Mouse (Mus musculus) limb, embryonic 14.5 days (tissue): ENCODE data around the gene Atf3. TPM values are rescaled to one million over a fixed set of nuclear protein-coding genes. Genes with fewer than 3 reads are reported as not detected.

Experiments
- ATAC-seq: fragments of 200-750 bp; cut with Nextera tagmentation; 2 replicates; pipeline ENCODE4 v1.8.0; 2017; ENCODE audit warnings: low read depth, moderate number of reproducible peaks, moderate TSS enrichment; ENCODE audit not compliant: low FRiP score
- DNase-seq: peaks from one replicate; pipeline ENCODE4 v3.0.0-alpha.2; 2015; ENCODE audit warnings: low spot score
- H3K27ac ChIP-seq: fragments of 300-500 bp; sonication (generic); replicated peaks from 2 replicates; pipeline ENCODE4 v1.5.1; 2014; ENCODE audit warnings: low read depth, mild to moderate bottlenecking, low read length, moderate library complexity, mixed read lengths
- H3K27me3 ChIP-seq: fragments of 300-500 bp; sonication (generic); 2 replicates; pipeline ENCODE4 v1.6.1; 2014; ENCODE audit warnings: low read length, mixed read lengths; ENCODE audit not compliant: control insufficient read depth, insufficient read depth
- H3K36me3 ChIP-seq: fragments of 300-500 bp; sonication (generic); 2 replicates; pipeline ENCODE4 v1.6.1; 2014; ENCODE audit warnings: mild to moderate bottlenecking, low read length, moderate library complexity, mixed read lengths; ENCODE audit not compliant: control insufficient read depth, insufficient read depth
- H3K4me1 ChIP-seq: fragments of 300-500 bp; sonication (generic); 2 replicates; pipeline ENCODE4 v1.6.1; 2014; ENCODE audit warnings: antibody characterized with exemption, low read length, mixed read lengths; ENCODE audit not compliant: control insufficient read depth, insufficient read depth
- H3K4me2 ChIP-seq: fragments of 300-500 bp; sonication (generic); replicated peaks from 2 replicates; pipeline ENCODE4 v1.6.1; 2014; ENCODE audit warnings: low read depth, mild to moderate bottlenecking, low read length, moderate library complexity; ENCODE audit not compliant: severe bottlenecking
- H3K4me3 ChIP-seq: fragments of 300-500 bp; sonication (generic); replicated peaks from 2 replicates; pipeline ENCODE4 v1.5.1; 2014; ENCODE audit warnings: low read length
- H3K9ac ChIP-seq: fragments of 300-500 bp; sonication (generic); 2 replicates; pipeline ENCODE4 v1.6.1; 2014; ENCODE audit warnings: mild to moderate bottlenecking, low read depth, low read length, moderate library complexity; ENCODE audit not compliant: severe bottlenecking
- H3K9me3 ChIP-seq: fragments of 300-500 bp; sonication (generic); 2 replicates; pipeline ENCODE4 v1.6.1; 2016; ENCODE audit warnings: low read length; ENCODE audit not compliant: control insufficient read depth
- POLR2A ChIP-seq: fragments of 200-500 bp; IDR thresholded peaks from 2 replicates; pipeline ENCODE4 v1.8.0; 2012; ENCODE audit warnings: inconsistent platforms, mild to moderate bottlenecking, moderate library complexity, borderline replicate concordance; ENCODE audit not compliant: insufficient read depth, insufficient read length; ENCODE audit errors: extremely low read depth
- WGBS: fragments of 180-500 bp; shearing (Covaris S2); extraction: QIAGEN DNeasy Blood & Tissue Kit; methylation state at CpG from one replicate; pipeline ENCODE4 v1.1.7; 2014; 5-methylcytosine and 5-hydroxymethylcytosine counted together
- polyA plus RNA-seq, 2 experiments: library from polyadenylated mRNA; depleted of rRNA in 1 of 2; stranded (reverse) in 1 of 2; unstranded in 1 of 2; fragments of >200 nt; fragmentation: Nextera tagmentation in 1 of 2; extraction: Ambion mirVana in 1 of 2; gene quantifications; 2 replicates each; pipeline versions ENCODE4 v1.2.1 to v1.2.3; 2012 to 2014

Atf3 gene
- polyA plus RNA-seq, 2 experiments: 5.0 to 5.9 TPM

- no peaks in the 10 kb centered on the region for H3K36me3 ChIP-seq
- no peak for TF ChIP-seq POLR2A
- 28% methylated on average over 19 of the region's 19 CpGs for WGBS
- no peak overlapping the region for H3K27ac ChIP-seq
- H3K4me1 ChIP-seq: 0 out of 2 replicates have a peak, but pooled peaks cover 4% of the 10 kb centered on the region
- no peaks in the 10 kb centered on the region for H3K27me3 ChIP-seq
- H3K4me2 ChIP-seq: no peak overlapping the region
- H3K4me3 ChIP-seq: no peak overlapping the region
- DNase-seq (no peak), ATAC-seq (no peak)
- no peaks in the 10 kb centered on the region for H3K9me3 ChIP-seq
- no peak overlapping the region for H3K9ac ChIP-seq
These were observed 1.8 kb downstream of the Atf3 start for GRCm38 (mm10) chr1:191215776-191216661.

DNA sequence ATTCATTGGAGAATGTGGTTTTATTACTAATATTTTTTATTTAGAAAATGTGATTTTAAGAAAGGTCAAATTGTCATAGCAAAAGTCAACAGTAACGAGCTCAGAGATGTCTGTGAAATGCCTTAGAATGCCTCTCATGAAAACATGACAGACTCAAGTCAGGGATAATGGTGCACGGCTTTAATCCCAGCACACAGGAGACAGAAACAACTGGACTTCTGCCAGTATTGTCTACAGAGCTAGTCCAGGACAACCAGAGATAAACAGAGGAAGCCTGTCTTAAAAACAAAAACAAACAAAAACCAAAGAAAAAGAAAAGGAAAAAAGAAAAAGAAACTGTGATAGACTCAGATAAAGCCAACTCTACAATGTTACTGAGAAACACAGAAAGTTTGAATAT is 6.7 kb downstream of the Atf3 start:
- DNase-seq (no peak), ATAC-seq (no peak)
- Histone ChIP-seq H3K4me2 (no peak overlapping the region), H3K4me3 (no peak overlapping the region), H3K27me3 (no peaks in the 10 kb centered on the region), H3K9ac (no peak overlapping the region), H3K4me1 (no peaks in the 10 kb centered on the region), H3K27ac (no peak overlapping the region), H3K9me3 (no peaks in the 10 kb centered on the region), H3K36me3 (no peaks in the 10 kb centered on the region)
- no peak for TF ChIP-seq POLR2A
- 61% methylated on average over 2 of the region's 2 CpGs for WGBS

- TF ChIP-seq POLR2A: no peak
- ATAC-seq (no peak), DNase-seq (no peak)
- Histone ChIP-seq H3K4me1 (no peaks in the 10 kb centered on the region), H3K9me3 (no peaks in the 10 kb centered on the region), H3K36me3 (no peaks in the 10 kb centered on the region), H3K4me3 (no peak overlapping the region), H3K4me2 (no peak overlapping the region), H3K27ac (no peak overlapping the region), H3K27me3 (no peaks in the 10 kb centered on the region), H3K9ac (no peak overlapping the region)
- 89% methylated on average over 5 of the region's 5 CpGs for WGBS
These were observed 12.0 kb downstream of the Atf3 start for GRCm38 (mm10) chr1:191205791-191206190.

GRCm38 (mm10) chr1:191204876-191205275 is 13.0 kb downstream of the Atf3 start:
- Histone ChIP-seq H3K36me3 (no peaks in the 10 kb centered on the region), H3K27me3 (no peaks in the 10 kb centered on the region), H3K9me3 (no peaks in the 10 kb centered on the region), H3K4me3 (no peak overlapping the region), H3K4me2 (no peak overlapping the region), H3K4me1 (no peaks in the 10 kb centered on the region), H3K9ac (no peak overlapping the region), H3K27ac (no peak overlapping the region)
- ATAC-seq: no peak
- DNase-seq: no peak
- 65% methylated on average over 5 of the region's 5 CpGs for WGBS
- TF ChIP-seq POLR2A: no peak

DNA sequence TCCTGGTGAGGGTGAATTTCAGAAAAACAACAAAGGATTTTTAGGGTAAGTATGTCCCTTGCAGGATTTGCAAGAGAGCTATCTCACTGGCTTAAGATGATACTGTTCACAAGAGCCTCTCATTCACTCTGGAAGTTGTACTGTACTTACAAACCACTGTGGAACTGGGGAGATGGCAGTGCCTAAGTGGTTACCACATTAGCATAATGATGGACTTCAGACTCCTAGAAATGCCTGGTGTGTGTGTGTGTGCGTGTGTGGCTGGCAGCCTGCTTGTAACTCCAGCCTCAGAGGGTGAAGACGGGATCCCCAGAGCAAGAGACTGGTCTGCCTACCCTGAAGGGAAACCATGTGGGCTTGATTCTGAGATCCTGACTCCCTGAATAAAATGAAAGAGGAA is 14.3 kb downstream of the Atf3 start:
- Histone ChIP-seq H3K9me3 (no peaks in the 10 kb centered on the region), H3K27ac (no peak overlapping the region), H3K9ac (no peak overlapping the region), H3K4me1 (no peaks in the 10 kb centered on the region), H3K4me3 (no peak overlapping the region), H3K4me2 (no peak overlapping the region), H3K27me3 (no peaks in the 10 kb centered on the region), H3K36me3 (no peaks in the 10 kb centered on the region)
- DNase-seq (no peak), ATAC-seq (no peak)
- no peak for TF ChIP-seq POLR2A
- WGBS: 77% methylated on average over 2 of the region's 2 CpGs
